Mouse (Mus musculus) urinary bladder, adult 2 months (tissue): ENCODE data around the gene Larp1b. TPM values are rescaled to one million over a fixed set of nuclear protein-coding genes. Genes with fewer than 3 reads are reported as not detected.
A peak's percentile ranks its signal among the peaks of the same experiment; 100 is the strongest.
"Not testable (repeated sequence)": the region's sequence is repeated elsewhere in the genome, so short reads cannot be mapped to it uniquely, and the experiment has no call there.

ENCODE experiments used
- DNase-seq: peaks from one replicate; pipeline ENCODE4 v3.0.0; 2022; ENCODE audit warnings: low spot score
- polyA plus RNA-seq: library from polyadenylated mRNA; depleted of rRNA; stranded (reverse); fragments of >200 nt; gene quantifications from 2 replicates; pipeline ENCODE4 v1.2.3, GENCODE M21; 2012; rRNA removed

Gene Larp1b
- 25.2 and 25.7 TPM in 2 replicates for polyA plus RNA-seq

- DNase-seq, result peak; percentile 98
These were observed at the start of gene Larp1b for GRCm38 (mm10) chr3:40949170-40949902. Gene Larp1b (plus strand): TSS chr3:40949828.

- not testable (repeated sequence) for DNase-seq
These were observed 47.2 kb upstream of the Larp1b start, which contains the start of gene 1700034I23Rik for GRCm38 (mm10) chr3:40902443-40902842. Gene 1700034I23Rik (minus strand): TSS chr3:40902543.

GRCm38 (mm10) chr3:40938189-40938588, 11.4 kb upstream of the Larp1b start:
- no peak for DNase-seq

GRCm38 (mm10) chr3:40938592-40938991, 11.0 kb upstream of the Larp1b start:
- no peak for DNase-seq

- no peak for DNase-seq
These were observed 10.6 kb upstream of the Larp1b start for GRCm38 (mm10) chr3:40939019-40939418.

DNA sequence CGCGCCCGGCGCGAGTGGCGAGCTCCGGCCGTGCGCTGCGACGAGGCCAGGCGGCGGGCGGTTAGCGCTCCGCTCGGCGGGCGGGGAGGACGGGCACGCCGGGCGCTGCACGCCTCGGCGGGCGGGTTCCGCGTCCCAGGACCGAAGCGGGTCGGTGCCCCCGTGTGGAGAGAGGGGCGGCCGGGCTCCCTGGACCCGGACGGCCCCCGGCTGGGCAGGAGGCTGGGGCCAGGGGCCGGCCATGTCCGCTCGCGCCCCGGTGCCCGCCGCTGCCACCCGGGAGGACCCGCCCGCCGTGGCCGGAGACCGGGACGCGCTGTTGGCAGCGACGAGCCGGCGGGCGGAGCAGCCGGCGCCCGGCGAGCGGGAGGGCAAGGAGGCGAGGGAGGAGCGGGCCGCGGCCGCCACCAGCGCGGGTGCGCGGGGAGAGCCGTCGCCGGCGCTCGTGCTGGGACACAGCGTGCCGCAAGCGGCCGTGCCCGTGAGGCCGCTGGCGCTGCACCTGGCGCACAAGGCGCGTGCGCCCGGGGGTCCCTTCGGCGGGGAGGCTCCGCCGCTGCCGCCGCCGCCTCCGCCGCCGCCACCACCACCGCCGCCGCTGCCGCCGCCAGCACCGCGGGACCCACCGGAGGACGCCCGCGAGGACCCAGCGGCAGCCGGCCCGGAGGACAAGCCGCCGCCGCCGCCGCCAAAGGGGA, 424 bp downstream of the Larp1b start:
- DNase-seq, result peak; percentile 65

GRCm38 (mm10) chr3:40950601-40951201, 1.1 kb downstream of the Larp1b start:
- DNase-seq, result peak; percentile 64

- DNase-seq, result no peak
These were observed 1.7 kb downstream of the Larp1b start for GRCm38 (mm10) chr3:40951365-40951764.

DNA sequence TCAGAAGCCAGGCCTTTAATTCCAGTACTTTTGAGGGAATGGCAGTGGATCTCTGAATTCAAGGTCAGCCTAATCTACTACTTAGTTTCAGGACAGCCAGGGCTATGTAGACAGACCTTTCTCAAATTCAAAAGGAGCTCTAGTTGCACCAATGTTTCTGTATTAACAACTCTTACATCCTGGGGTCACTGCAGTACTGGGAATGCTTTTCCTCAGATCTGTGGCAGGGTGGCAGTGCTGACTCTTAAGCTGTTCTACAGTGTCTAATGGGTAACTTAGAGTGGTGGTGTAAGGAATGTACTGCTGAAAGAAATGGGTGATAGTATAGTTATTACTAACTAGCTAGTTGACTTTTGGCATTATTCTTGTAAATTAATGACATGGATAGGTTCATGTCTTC, 3.0 kb downstream of the Larp1b start:
- DNase-seq, result no peak

GRCm38 (mm10) chr3:40954792-40955191, 5.2 kb downstream of the Larp1b start:
- DNase-seq, result no peak

- no peak for DNase-seq
These were observed 9.2 kb downstream of the Larp1b start for GRCm38 (mm10) chr3:40958831-40959230.

- DNase-seq, result no peak
These were observed 31.1 kb downstream of the Larp1b start for GRCm38 (mm10) chr3:40980758-40981157.

DNA sequence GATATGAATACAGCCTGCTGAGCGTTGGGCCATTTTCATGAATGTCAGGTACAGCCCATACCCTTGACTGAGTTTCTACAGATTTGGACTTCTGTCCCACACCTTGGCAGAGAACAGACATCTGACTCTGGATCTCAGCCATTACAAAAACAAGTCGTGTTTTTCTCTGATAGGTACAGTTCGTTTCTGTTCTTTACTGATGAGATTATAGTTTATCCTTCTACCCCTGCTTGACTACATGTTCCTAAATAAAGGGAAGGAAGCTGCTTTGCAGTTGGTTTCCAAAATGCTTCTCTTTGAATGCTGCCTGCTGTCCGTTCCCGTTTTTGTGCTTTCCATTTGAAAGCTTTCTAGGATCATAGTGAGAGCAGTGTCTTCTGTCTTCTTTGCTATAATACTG, 37.9 kb downstream of the Larp1b start:
- no peak for DNase-seq

DNA sequence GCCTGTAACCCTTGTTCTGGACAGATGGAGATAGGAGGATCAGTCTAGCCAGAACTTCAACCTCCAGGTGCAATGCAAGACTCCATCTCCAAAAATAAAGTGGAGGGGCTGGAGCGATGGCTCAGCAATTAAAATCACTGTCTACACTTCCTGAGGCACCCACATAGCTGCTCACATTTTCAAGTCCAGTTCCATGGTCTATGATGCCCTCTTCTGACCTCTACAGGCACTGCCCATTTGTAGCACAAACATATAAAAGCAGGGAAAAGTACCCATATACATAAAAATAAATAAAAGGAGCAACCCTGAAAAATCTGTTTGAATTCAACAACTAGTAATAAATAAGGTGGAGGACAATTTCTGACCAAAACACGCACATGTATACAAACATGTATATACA, 39.1 kb downstream of the Larp1b start:
- DNase-seq, result no peak

GRCm38 (mm10) chr3:40991541-40991940, 41.9 kb downstream of the Larp1b start:
- DNase-seq, result no peak

DNA sequence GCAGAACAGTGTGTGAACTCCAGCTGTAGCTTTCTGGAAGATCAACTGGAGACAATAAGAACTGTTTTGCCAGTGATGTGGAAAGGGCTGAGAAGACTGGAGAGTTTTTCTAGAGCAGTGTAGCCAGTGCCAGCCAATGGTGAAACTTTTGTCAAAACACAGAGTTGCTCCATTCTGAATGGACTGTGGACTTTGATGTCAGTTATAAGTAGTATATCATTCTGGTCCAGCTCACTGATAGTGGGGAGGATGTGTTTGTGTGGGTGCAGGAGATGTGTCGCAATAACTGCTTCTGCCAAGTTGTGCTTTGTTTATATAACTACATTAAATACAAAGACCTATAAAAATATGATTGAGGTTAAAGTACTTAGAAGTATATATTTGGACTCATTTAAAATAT, 45.5 kb downstream of the Larp1b start:
- DNase-seq, result no peak

DNA sequence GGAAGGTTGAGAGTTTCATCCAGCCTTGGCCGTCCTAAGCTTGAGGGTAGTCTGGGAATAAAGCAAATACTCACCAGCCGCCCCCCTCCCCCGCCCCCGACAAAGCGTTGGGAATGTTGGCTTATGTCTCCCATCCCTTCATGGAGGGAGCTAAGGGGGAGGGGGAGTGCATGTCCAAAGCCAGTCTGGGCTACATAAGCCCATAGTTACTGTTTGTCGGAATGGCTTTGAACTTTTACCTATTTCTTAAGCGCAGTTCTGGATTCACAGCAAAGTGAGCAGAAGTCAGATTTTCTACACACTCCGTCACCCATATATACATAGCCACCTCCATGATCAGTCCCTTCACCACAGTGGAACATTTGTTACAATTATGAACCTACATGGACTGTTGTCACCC, 59.7 kb downstream of the Larp1b start:
- no peak for DNase-seq

GRCm38 (mm10) chr3:41009990-41010389, 60.4 kb downstream of the Larp1b start:
- no peak for DNase-seq

- no peak for DNase-seq
These were observed 61.1 kb downstream of the Larp1b start for GRCm38 (mm10) chr3:41010701-41011100.

- no peak for DNase-seq
These were observed 62.8 kb downstream of the Larp1b start for GRCm38 (mm10) chr3:41012451-41012850.

DNA sequence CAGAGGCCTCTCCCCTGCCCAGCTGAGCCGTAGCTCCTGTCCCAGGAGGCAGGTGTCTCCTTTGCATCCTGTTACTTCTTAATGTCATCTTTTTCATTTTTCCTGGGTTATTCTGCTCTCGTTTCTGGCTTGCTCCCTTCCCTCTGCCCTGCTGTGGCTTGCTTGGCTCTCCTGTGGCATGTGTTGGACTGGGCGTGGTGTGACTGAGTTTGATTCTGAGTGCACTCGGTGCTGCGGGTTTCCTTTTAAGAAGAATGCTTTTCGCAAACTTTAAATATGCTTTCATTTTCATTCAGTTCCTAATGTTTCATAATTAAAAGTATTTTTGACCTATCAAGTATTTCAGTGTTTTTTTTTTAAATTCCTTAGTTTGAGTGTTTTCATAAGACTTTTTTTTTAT, 65.3 kb downstream of the Larp1b start:
- no peak for DNase-seq

GRCm38 (mm10) chr3:41018022-41018608, 68.5 kb downstream of the Larp1b start:
- DNase-seq, result no peak
